Mouse (Mus musculus): Measurements from ENCODE around the gene Ptpn1. TPM values are rescaled to one million over a fixed set of nuclear protein-coding genes. Genes with fewer than 3 reads are reported as not detected.

The Ptpn1 gene
- polyA plus RNA-seq, 1 experiment, result 64.6 TPM

DNA sequence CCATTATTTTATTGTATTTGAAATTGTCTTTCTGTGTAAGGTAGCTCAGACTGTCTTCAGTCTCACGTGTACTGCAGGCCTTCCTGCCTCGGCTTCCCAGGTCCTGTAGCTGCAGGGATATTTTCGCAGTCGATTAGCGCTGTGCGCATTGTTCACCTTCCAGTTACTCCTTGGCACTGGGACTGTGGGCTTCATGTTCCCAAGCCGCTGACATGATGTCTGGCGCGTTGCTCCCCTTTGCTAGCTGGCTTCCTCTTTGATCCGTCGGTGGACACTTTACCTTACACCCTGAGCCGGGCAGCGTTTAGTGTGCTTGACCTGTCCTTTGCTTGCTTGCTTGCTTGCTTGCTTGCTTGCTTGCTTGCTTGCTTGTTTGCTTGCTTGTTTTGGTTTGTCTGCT lies 16.7 kb downstream of the Ptpn1 start:
- Histone ChIP-seq H3K79me3 (ENCODE audit: low read depth) (peaks cover 68% of the 10 kb centered on the region), H3K4me3 (ENCODE audit: insufficient read depth, poor library complexity, severe bottlenecking) (no peak overlapping the region), H3K79me2 (ENCODE audit: control insufficient read depth, insufficient read depth) (peaks cover 96% of the 10 kb centered on the region), H3ac (ENCODE audit: control insufficient read depth, insufficient read length, low read depth) (peak overlapping the region; percentile 14), H3K36me3 (ENCODE audit: control insufficient read depth, insufficient read depth) (no peaks in the 10 kb centered on the region), H3K27me3 (ENCODE audit: control insufficient read depth, insufficient read depth, insufficient read length) (no peaks in the 10 kb centered on the region)
- TF ChIP-seq MYOD1 (IDR thresholded peaks at IDR 0.05; ENCODE audit: control insufficient read depth, insufficient read length, low read depth) (no peak), FOSL1 (IDR thresholded peaks at IDR 0.05; ENCODE audit: insufficient read depth, low read length, poor library complexity, severe bottlenecking) (no peak), MYOG (IDR thresholded peaks at IDR 0.05; ENCODE audit: control insufficient read depth, extremely low read depth, insufficient read length) (no peak), CEBPB (IDR thresholded peaks at IDR 0.05; ENCODE audit: low read depth) (no peak), USF1 (IDR thresholded peaks at IDR 0.05; ENCODE audit: low read depth) (no peak), CTCF (IDR thresholded peaks at IDR 0.05; ENCODE audit: control insufficient read depth, insufficient read depth, insufficient read length) (no peak), MAX (IDR thresholded peaks at IDR 0.05) (no peak)

DNA sequence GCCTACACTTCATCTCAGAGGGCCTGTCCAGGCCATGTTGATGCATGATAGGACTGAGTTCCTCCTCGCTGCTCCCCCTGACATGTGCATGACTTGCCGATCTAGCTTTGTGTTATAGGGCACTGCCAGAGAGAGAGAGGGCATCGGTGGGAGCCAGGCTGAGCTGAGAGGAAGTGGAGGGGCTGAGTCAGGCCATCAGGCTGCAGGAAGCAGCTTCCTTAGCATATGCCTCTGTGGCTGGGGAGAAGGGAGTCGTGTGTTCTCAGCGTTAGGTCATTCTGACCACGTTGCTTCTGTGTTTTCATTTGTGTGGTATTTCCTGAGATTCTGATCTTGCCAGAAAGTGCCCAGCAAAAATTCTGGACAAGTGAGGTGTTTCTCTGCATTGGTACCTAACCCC lies 17.4 kb downstream of the Ptpn1 start:
- peaks cover 96% of the 10 kb centered on the region for H3K79me2 ChIP-seq (ENCODE audit: control insufficient read depth, insufficient read depth)
- H3ac ChIP-seq (ENCODE audit: control insufficient read depth, insufficient read length, low read depth), result no peak overlapping the region
- no peaks in the 10 kb centered on the region for H3K36me3 ChIP-seq (ENCODE audit: control insufficient read depth, insufficient read depth)
- no peak overlapping the region for H3K4me3 ChIP-seq (ENCODE audit: insufficient read depth, poor library complexity, severe bottlenecking)
- H3K27me3 ChIP-seq (ENCODE audit: control insufficient read depth, insufficient read depth, insufficient read length), result no peaks in the 10 kb centered on the region
- peak; percentile 96 for TF ChIP-seq MAX (IDR thresholded peaks at IDR 0.05)
- no peak for TF ChIP-seq CEBPB (IDR thresholded peaks at IDR 0.05; ENCODE audit: low read depth)
- TF ChIP-seq CTCF (IDR thresholded peaks at IDR 0.05; ENCODE audit: control insufficient read depth, insufficient read depth, insufficient read length), result no peak
- TF ChIP-seq MYOD1 (IDR thresholded peaks at IDR 0.05; ENCODE audit: control insufficient read depth, insufficient read length, low read depth), result peak; percentile 52
- TF ChIP-seq USF1 (IDR thresholded peaks at IDR 0.05; ENCODE audit: low read depth), result no peak
- TF ChIP-seq FOSL1 (IDR thresholded peaks at IDR 0.05; ENCODE audit: insufficient read depth, low read length, poor library complexity, severe bottlenecking), result no peak
- no peak for TF ChIP-seq MYOG (IDR thresholded peaks at IDR 0.05; ENCODE audit: control insufficient read depth, extremely low read depth, insufficient read length)
- peaks cover 64% of the 10 kb centered on the region for H3K79me3 ChIP-seq (ENCODE audit: low read depth)

DNA sequence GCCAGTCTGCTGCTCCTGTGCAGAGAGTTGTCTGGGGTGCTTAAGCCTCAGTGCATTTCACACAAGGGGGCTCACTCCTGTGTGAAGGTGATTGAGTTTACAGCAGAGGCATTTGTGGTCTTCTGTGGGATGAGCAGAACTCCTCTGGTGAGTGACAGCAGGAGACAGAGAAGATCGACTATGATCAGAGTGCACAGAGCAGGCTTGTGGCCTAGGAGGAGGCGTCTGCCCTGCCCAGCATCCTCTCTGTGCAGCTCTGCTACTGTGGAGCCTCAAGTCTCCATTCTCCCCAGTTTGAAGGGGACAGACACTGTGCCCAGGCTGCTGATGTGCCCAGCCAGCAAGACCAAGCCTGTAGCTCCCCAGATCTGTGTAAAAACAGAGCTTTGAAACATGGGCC lies 18.0 kb downstream of the Ptpn1 start:
- Histone ChIP-seq H3K27me3 (ENCODE audit: control insufficient read depth, insufficient read depth, insufficient read length) (no peaks in the 10 kb centered on the region), H3ac (ENCODE audit: control insufficient read depth, insufficient read length, low read depth) (peak overlapping the region; percentile 31), H3K4me3 (ENCODE audit: insufficient read depth, poor library complexity, severe bottlenecking) (no peak overlapping the region), H3K36me3 (ENCODE audit: control insufficient read depth, insufficient read depth) (no peaks in the 10 kb centered on the region), H3K79me3 (ENCODE audit: low read depth) (peaks cover 63% of the 10 kb centered on the region), H3K79me2 (ENCODE audit: control insufficient read depth, insufficient read depth) (peaks cover 96% of the 10 kb centered on the region)
- TF ChIP-seq MYOD1 (IDR thresholded peaks at IDR 0.05; ENCODE audit: control insufficient read depth, insufficient read length, low read depth) (no peak), CEBPB (IDR thresholded peaks at IDR 0.05; ENCODE audit: low read depth) (no peak), CTCF (IDR thresholded peaks at IDR 0.05; ENCODE audit: control insufficient read depth, insufficient read depth, insufficient read length) (no peak), MYOG (IDR thresholded peaks at IDR 0.05; ENCODE audit: control insufficient read depth, extremely low read depth, insufficient read length) (no peak), MAX (IDR thresholded peaks at IDR 0.05) (no peak), USF1 (IDR thresholded peaks at IDR 0.05; ENCODE audit: low read depth) (no peak), FOSL1 (IDR thresholded peaks at IDR 0.05; ENCODE audit: insufficient read depth, low read length, poor library complexity, severe bottlenecking) (no peak)

DNA sequence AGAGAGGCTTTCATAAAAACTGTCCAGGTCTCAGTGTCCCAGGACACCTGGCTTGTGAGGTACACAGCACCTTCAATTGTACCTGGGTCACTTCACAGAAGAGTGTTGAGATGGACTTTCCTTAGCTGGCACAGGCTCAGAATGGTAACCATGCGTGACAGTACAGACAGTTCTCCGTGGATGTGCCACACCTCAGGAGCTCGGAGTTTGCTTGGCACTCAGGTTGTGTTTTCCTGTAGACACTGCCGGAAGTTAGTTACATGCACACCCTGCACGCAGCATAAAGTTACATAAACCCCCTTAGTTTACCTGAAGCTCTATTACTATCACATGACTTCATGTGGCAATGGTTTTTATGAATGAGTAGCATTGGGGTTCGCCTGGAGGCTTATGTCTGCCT lies 18.8 kb downstream of the Ptpn1 start:
- Histone ChIP-seq H3ac (ENCODE audit: control insufficient read depth, insufficient read length, low read depth) (no peak overlapping the region), H3K79me2 (ENCODE audit: control insufficient read depth, insufficient read depth) (peaks cover 96% of the 10 kb centered on the region), H3K79me3 (ENCODE audit: low read depth) (peaks cover 59% of the 10 kb centered on the region), H3K4me3 (ENCODE audit: insufficient read depth, poor library complexity, severe bottlenecking) (no peak overlapping the region), H3K27me3 (ENCODE audit: control insufficient read depth, insufficient read depth, insufficient read length) (no peaks in the 10 kb centered on the region), H3K36me3 (ENCODE audit: control insufficient read depth, insufficient read depth) (no peaks in the 10 kb centered on the region)
- TF ChIP-seq MYOD1 (IDR thresholded peaks at IDR 0.05; ENCODE audit: control insufficient read depth, insufficient read length, low read depth) (no peak), USF1 (IDR thresholded peaks at IDR 0.05; ENCODE audit: low read depth) (no peak), MAX (IDR thresholded peaks at IDR 0.05) (no peak), MYOG (IDR thresholded peaks at IDR 0.05; ENCODE audit: control insufficient read depth, extremely low read depth, insufficient read length) (no peak), CEBPB (IDR thresholded peaks at IDR 0.05; ENCODE audit: low read depth) (no peak), CTCF (IDR thresholded peaks at IDR 0.05; ENCODE audit: control insufficient read depth, insufficient read depth, insufficient read length) (no peak), FOSL1 (IDR thresholded peaks at IDR 0.05; ENCODE audit: insufficient read depth, low read length, poor library complexity, severe bottlenecking) (no peak)

DNA sequence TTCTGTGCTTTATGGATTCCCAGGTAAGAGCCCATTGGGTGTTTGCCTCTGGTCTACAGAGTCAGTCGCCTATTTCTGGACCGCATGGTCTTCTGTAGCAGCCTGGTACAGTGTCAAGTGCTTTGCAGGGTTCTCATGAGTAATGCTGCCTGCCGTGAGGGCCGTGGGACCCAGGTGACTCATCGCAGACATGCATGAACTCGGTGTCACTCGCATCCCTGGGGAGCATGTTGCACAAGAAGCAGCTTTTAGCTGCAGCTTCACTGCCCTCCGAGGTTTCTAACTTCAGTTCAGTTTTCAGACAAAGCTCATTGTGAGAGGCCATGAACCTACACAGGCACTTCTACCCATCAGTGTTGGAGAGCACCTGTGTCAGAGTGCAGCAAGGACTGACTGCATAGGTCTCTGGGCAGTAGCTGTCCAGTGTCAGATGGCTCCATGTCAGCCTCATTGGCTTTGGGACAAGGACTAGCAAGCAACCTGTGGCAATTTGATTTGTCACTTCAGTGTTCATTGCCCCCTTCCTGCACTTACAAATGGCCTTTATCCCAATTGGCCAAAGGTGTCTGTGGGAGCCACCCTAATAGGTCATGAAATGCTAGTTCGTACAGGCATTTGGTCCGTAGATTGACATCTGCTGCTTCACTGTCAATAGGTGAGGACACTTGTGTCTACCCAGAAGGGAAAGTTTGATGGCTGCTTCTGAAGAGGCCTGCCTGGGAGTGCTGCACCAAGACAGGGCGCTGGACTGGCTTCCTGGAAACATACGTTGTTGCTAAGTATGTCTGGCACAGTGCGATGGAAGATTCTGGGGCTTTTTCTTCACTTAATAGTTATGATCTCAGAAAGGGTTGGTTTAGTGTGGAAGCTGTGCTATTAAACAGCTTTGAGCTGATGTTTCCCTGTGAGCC lies 19.7 kb downstream of the Ptpn1 start:
- TF ChIP-seq MAX (IDR thresholded peaks at IDR 0.05) (peak; percentile 90), USF1 (IDR thresholded peaks at IDR 0.05; ENCODE audit: low read depth) (no peak), FOSL1 (IDR thresholded peaks at IDR 0.05; ENCODE audit: insufficient read depth, low read length, poor library complexity, severe bottlenecking) (peak; percentile 80), CEBPB (IDR thresholded peaks at IDR 0.05; ENCODE audit: low read depth) (peak; percentile 99), CTCF (IDR thresholded peaks at IDR 0.05; ENCODE audit: control insufficient read depth, insufficient read depth, insufficient read length) (no peak), MYOD1 (IDR thresholded peaks at IDR 0.05; ENCODE audit: control insufficient read depth, insufficient read length, low read depth) (peak; percentile 57), MYOG (IDR thresholded peaks at IDR 0.05; ENCODE audit: control insufficient read depth, extremely low read depth, insufficient read length) (no peak)
- Histone ChIP-seq H3K27me3 (ENCODE audit: control insufficient read depth, insufficient read depth, insufficient read length) (no peaks in the 10 kb centered on the region), H3K79me2 (ENCODE audit: control insufficient read depth, insufficient read depth) (peaks cover 96% of the 10 kb centered on the region), H3K4me3 (ENCODE audit: insufficient read depth, poor library complexity, severe bottlenecking) (no peak overlapping the region), H3ac (ENCODE audit: control insufficient read depth, insufficient read length, low read depth) (peak overlapping the region; percentile 42), H3K79me3 (ENCODE audit: low read depth) (peaks cover 55% of the 10 kb centered on the region), H3K36me3 (ENCODE audit: control insufficient read depth, insufficient read depth) (no peaks in the 10 kb centered on the region)
